Mouse (Mus musculus) MEL-GATA-1-ER (cell line): ENCODE results near the gene Pitpnm1.
A peak's percentile ranks its signal among the peaks of the same experiment; 100 is the strongest.
"Not testable (repeated sequence)": the region's sequence is repeated elsewhere in the genome, so short reads cannot be mapped to it uniquely, and the experiment has no call there.

Source experiments
- DNase-seq: peaks from one replicate; pipeline ENCODE4 v3.0.0-alpha.2; 2012; ENCODE audit warnings: low read depth; ENCODE audit errors: extremely low read depth

Gene Pitpnm1

GRCm38 (mm10) chr19:4117006-4117405, 17.2 kb downstream of the Pitpnm1 start:
- no peak for DNase-seq

GRCm38 (mm10) chr19:4118350-4118749, 18.6 kb downstream of the Pitpnm1 start:
- no peak for DNase-seq

GRCm38 (mm10) chr19:4119716-4120487, 20.1 kb downstream of the Pitpnm1 start:
- DNase-seq, result no peak

- no peak for DNase-seq
Measured at GRCm38 (mm10) chr19:4120496-4120895, 20.7 kb downstream of the Pitpnm1 start.

GRCm38 (mm10) chr19:4121097-4121805, 21.5 kb downstream of the Pitpnm1 start:
- peak; percentile 96 for DNase-seq

GRCm38 (mm10) chr19:4121896-4122295, 22.1 kb downstream of the Pitpnm1 start:
- DNase-seq, result peak; percentile 64

- DNase-seq, result peak; percentile 80
Measured at GRCm38 (mm10) chr19:4122411-4123370, 22.9 kb downstream of the Pitpnm1 start.

GRCm38 (mm10) chr19:4124432-4124831, 24.6 kb downstream of the Pitpnm1 start:
- DNase-seq, result no peak

- not testable (repeated sequence) for DNase-seq
Measured at GRCm38 (mm10) chr19:4125268-4125667, 25.5 kb downstream of the Pitpnm1 start.

- peak; percentile 90 for DNase-seq
Measured at GRCm38 (mm10) chr19:4125741-4126696, 26.2 kb downstream of the Pitpnm1 start, which contains the start of gene Aip. Aip (minus strand) TSS chr19:4125858.

- no peak for DNase-seq
Measured at GRCm38 (mm10) chr19:4126759-4127495, 27.1 kb downstream of the Pitpnm1 start.

- no peak for DNase-seq
Measured at GRCm38 (mm10) chr19:4129462-4129861, 29.7 kb downstream of the Pitpnm1 start.

- no peak for DNase-seq
Measured at GRCm38 (mm10) chr19:4130106-4130505, 30.3 kb downstream of the Pitpnm1 start.

- no peak for DNase-seq
Measured at GRCm38 (mm10) chr19:4131075-4131474, 31.3 kb downstream of the Pitpnm1 start.

GRCm38 (mm10) chr19:4131768-4132167, 32.0 kb downstream of the Pitpnm1 start:
- no peak for DNase-seq

GRCm38 (mm10) chr19:4134354-4134753, 34.6 kb downstream of the Pitpnm1 start:
- DNase-seq, result no peak

GRCm38 (mm10) chr19:4135229-4135962, 35.6 kb downstream of the Pitpnm1 start:
- DNase-seq, result not testable (repeated sequence)

GRCm38 (mm10) chr19:4135963-4136345, 36.2 kb downstream of the Pitpnm1 start:
- DNase-seq, result not testable (repeated sequence)

- no peak for DNase-seq
Measured at GRCm38 (mm10) chr19:4136463-4136862, 36.7 kb downstream of the Pitpnm1 start.
